Mouse (Mus musculus): ENCODE measurements around the gene Hps1. TPM values are rescaled to one million over a fixed set of nuclear protein-coding genes. Genes with fewer than 3 reads are reported as not detected.

Hps1 gene
- polyA plus RNA-seq, 1 experiment from 2014 or later = 13.6 TPM

GRCm38 (mm10) chr19:42737753-42738152 is 42.0 kb downstream of the Hps1 start:
- Histone ChIP-seq H3K36me3 (no peaks in the 10 kb centered on the region), H3K27me3 (replicated peaks) (peaks cover 13% of the 10 kb centered on the region; the same call in 1 of the 2 replicates), H3K9me3 (replicated peaks) (no peaks in the 10 kb centered on the region), H3K4me1 (peaks cover 33% of the 10 kb centered on the region), H3K4me2 (no peak overlapping the region), H3K4me3 (no peak overlapping the region), H3K9ac (no peak overlapping the region), H3K27ac (no peak overlapping the region)
- ATAC-seq = no peak
- 57% methylated on average over 9 of the region's 9 CpGs for WGBS (ENCODE audit: insufficient replicate concordance)

DNA sequence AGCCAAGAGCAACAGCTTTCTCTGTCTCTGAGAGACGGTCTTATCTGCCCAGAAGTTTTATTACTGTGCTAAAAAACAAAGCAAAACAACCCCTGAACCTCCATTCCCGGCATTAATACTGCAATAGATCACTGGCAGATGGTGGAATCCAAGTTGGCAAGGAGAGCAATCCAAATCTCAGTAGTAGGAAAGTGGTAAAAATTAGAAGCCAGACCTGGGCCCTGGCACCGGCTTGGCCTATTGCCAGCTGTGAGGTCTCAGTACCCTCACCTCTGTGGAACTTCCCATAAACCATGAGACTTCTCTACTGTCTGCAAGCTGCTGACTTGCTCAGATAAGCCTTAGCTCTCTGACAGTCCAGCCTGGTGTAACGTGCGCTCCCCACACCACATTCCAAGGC is 44.8 kb downstream of the Hps1 start:
- WGBS (ENCODE audit: insufficient replicate concordance) = 54% methylated on average over 5 of the region's 5 CpGs
- peaks cover 6% of the 10 kb centered on the region; the same call in 1 of the 2 replicates for H3K27me3 ChIP-seq (replicated peaks)
- no peaks in the 10 kb centered on the region for H3K36me3 ChIP-seq
- H3K4me2 ChIP-seq = no peak overlapping the region
- H3K4me1 ChIP-seq = peaks cover 26% of the 10 kb centered on the region; the same call in 1 of the 2 replicates
- no peak overlapping the region for H3K9ac ChIP-seq
- H3K27ac ChIP-seq = no peak overlapping the region
- ATAC-seq = 0 out of 2 replicates have a peak, but pooled peaks have one; percentile 31
- H3K9me3 ChIP-seq (replicated peaks) = no peaks in the 10 kb centered on the region
- H3K4me3 ChIP-seq = no peak overlapping the region

DNA sequence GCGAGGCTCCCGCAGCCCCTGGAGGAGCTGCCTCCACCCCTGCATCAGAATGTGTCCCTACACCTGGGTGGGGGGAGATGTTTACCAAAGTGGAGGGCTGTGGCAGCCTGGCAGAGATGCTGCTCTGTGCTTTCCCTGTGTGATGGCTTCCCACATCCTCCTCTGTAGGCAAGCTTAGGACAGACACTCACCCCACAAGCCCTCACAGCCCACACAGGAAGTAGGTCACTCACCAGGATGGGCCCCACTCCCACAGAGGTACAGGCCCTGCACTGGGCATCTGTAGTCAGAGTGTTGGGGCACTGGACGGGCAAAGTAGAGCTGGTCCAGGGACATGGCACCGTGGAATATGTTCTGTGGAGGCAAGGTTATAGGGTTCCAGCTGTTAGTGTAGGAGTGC is 52.4 kb downstream of the Hps1 start:
- H3K4me3 ChIP-seq = no peak overlapping the region
- H3K4me1 ChIP-seq = peaks cover 10% of the 10 kb centered on the region
- ATAC-seq = no peak
- no peaks in the 10 kb centered on the region for H3K27me3 ChIP-seq (replicated peaks)
- no peak overlapping the region for H3K27ac ChIP-seq
- 79% methylated on average over 4 of the region's 4 CpGs for WGBS (ENCODE audit: insufficient replicate concordance)
- H3K9ac ChIP-seq = no peak overlapping the region
- H3K4me2 ChIP-seq = no peak overlapping the region
- no peaks in the 10 kb centered on the region for H3K36me3 ChIP-seq
- no peaks in the 10 kb centered on the region for H3K9me3 ChIP-seq (replicated peaks)

DNA sequence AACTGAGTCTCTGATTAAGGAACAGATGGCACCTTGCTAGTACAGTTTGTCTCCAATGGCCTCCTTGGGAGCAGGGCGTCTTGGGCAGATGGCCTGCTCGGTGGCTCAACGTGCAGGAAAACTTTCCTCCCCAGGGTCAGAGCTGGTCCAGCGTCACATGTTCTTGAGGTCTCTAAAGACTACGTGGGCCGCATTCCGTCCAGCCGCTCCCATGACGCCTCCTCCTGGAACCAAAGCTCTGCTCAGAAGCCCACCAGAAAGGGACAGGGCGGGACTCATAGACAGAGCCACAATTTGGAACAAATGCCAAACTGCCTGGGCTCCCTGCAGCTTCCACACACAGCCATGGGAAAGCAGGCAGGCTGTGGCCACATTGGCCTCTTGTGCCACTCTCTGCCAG is 53.0 kb downstream of the Hps1 start:
- Histone ChIP-seq H3K9ac (no peak overlapping the region), H3K4me3 (no peak overlapping the region), H3K4me2 (no peak overlapping the region), H3K36me3 (no peaks in the 10 kb centered on the region), H3K4me1 (peaks cover 10% of the 10 kb centered on the region), H3K27me3 (replicated peaks) (no peaks in the 10 kb centered on the region), H3K27ac (no peak overlapping the region), H3K9me3 (replicated peaks) (no peaks in the 10 kb centered on the region)
- ATAC-seq = no peak
- whole genome bisulfite sequencing (ENCODE audit: insufficient replicate concordance) = 83% methylated on average over 10 of the region's 10 CpGs

DNA sequence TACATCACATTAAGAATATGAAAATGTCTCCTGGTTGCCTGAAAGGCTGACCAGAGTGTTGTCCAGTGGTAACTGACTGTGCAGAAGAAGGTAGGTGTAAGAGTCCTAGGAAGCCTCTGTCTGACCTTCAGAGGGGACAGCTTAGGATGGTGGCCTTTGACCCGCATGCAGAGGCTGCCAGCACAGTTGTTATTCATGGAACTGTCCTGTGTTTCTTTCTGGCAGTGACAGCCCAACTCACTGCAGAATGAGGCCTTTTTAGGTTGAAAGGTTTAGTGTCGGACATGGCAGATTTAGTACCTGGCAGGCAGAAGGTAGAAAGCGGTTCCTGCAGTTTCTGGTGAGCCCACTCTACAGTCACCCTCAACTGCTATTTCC is 53.8 kb downstream of the Hps1 start:
- H3K4me2 ChIP-seq = no peak overlapping the region
- H3K4me3 ChIP-seq = no peak overlapping the region
- H3K4me1 ChIP-seq = peaks cover 10% of the 10 kb centered on the region
- no peak overlapping the region for H3K27ac ChIP-seq
- H3K9ac ChIP-seq = no peak overlapping the region
- H3K27me3 ChIP-seq (replicated peaks) = no peaks in the 10 kb centered on the region
- H3K36me3 ChIP-seq = no peaks in the 10 kb centered on the region
- H3K9me3 ChIP-seq (replicated peaks) = no peaks in the 10 kb centered on the region
- 77% methylated on average over 3 of the region's 3 CpGs for WGBS (ENCODE audit: insufficient replicate concordance)
- ATAC-seq = no peak

DNA sequence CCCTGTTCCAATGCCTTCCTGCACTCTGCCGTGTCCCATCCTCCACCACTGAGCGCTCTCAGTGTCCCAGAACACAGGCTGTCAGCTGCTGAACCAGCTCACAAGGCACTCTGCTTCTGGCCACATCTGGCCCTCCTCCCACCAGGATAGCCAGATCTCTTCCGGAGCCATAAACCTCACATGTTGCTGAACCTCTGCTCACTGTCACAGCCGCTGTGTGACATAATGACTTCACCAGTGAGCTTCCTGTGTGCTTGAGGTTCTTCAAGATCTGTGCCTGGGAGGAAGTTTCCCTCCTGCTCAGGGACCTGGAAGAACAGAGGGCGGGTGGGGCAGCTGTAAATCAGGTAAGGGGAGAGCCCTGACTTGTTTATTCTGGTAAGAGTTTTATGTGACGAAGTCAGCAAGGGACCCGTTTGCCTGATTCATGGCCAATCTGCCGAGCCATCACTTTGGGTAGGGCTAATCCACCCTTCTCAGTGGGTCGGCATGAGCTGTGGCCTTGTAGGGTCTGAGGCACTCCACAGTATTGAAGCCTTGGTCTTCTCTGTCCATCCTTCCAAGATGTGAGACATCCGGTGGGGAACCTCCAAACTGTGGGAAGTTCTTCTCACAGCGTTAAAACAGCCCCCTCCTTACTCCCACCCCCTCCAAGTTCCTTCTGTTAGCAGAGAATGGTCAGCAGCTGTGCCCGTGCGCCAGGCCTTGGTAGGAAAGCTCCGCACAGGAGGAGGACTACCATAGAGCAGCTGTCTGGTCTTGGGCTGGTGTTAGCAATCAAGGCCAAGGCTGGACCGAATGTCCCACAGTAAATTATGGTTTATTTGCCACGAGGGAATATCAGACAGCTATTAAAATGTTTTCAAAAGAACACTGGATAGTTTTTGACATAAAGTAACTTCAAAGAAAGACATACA is 54.5 kb downstream of the Hps1 start:
- Histone ChIP-seq H3K4me3 (no peak overlapping the region), H3K9ac (no peak overlapping the region), H3K4me1 (peaks cover 10% of the 10 kb centered on the region), H3K27me3 (replicated peaks) (no peaks in the 10 kb centered on the region), H3K36me3 (no peaks in the 10 kb centered on the region), H3K27ac (no peak overlapping the region), H3K4me2 (no peak overlapping the region), H3K9me3 (replicated peaks) (no peaks in the 10 kb centered on the region)
- ATAC-seq = no peak
- WGBS (ENCODE audit: insufficient replicate concordance) = 44% methylated on average over 16 of the region's 16 CpGs

GRCm38 (mm10) chr19:42723302-42723701 is 56.5 kb downstream of the Hps1 start:
- WGBS (ENCODE audit: insufficient replicate concordance) = 67% methylated on average over 6 of the region's 6 CpGs
- Histone ChIP-seq H3K4me3 (no peak overlapping the region), H3K27ac (no peak overlapping the region), H3K27me3 (replicated peaks) (no peaks in the 10 kb centered on the region), H3K9ac (no peak overlapping the region), H3K4me1 (peaks cover 4% of the 10 kb centered on the region; the same call in 1 of the 2 replicates), H3K36me3 (no peaks in the 10 kb centered on the region), H3K9me3 (replicated peaks) (no peaks in the 10 kb centered on the region), H3K4me2 (no peak overlapping the region)
- ATAC-seq = no peak

GRCm38 (mm10) chr19:42722500-42722899 is 57.3 kb downstream of the Hps1 start:
- Histone ChIP-seq H3K4me1 (peaks cover 4% of the 10 kb centered on the region; the same call in 1 of the 2 replicates), H3K4me3 (no peak overlapping the region), H3K27me3 (replicated peaks) (no peaks in the 10 kb centered on the region), H3K9ac (no peak overlapping the region), H3K4me2 (no peak overlapping the region), H3K27ac (no peak overlapping the region), H3K36me3 (no peaks in the 10 kb centered on the region), H3K9me3 (replicated peaks) (no peaks in the 10 kb centered on the region)
- 24% methylated on average over 1 of the region's 2 CpGs for WGBS (ENCODE audit: insufficient replicate concordance)
- ATAC-seq = no peak

DNA sequence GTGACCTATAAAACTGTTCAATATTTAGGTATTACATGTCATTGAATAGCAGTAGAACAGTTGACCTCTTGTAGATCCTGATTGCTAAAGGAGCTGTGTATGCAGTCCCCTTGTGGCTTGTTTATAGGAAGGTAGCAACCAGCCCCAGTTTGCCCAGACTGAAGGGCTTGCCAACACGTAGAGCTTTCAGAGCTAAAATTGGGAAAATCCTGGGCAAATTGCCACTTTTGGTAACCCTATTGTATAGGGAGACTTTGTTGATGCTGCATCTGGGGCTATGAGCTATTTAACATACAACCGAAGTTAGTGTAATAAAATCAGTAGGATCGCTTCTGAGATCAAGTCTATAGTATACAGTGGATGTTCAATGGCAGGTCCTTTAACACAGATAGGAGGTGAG is 61.7 kb downstream of the Hps1 start:
- no peaks in the 10 kb centered on the region for H3K4me1 ChIP-seq
- H3K4me2 ChIP-seq = no peak overlapping the region
- no peak overlapping the region for H3K27ac ChIP-seq
- H3K27me3 ChIP-seq (replicated peaks) = peaks cover 5% of the 10 kb centered on the region; the same call in 1 of the 2 replicates
- H3K36me3 ChIP-seq = no peaks in the 10 kb centered on the region
- ATAC-seq = no peak
- no peak overlapping the region for H3K9ac ChIP-seq
- H3K9me3 ChIP-seq (replicated peaks) = no peaks in the 10 kb centered on the region
- H3K4me3 ChIP-seq = no peak overlapping the region
- WGBS (ENCODE audit: insufficient replicate concordance) = 65% methylated on average over 3 of the region's 3 CpGs

DNA sequence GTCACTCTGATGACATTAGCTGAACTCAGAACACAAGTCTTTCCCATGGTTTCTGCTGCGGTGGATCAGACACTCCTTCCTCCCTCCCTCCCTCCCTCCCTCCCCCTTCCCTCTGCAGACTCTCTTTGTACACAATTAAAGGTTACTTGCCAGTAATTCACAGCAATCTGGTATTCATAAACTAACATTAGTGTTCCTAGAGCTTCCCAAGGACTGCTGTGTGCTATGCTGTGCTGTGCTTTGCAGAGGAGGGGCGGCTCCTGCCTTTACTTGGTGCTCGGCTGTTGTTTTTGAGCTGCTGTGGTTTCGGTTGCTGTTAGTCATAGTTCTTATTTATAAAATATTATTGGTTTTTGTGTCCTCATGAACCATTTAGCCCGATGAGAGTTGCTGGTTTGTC is 62.1 kb downstream of the Hps1 start:
- WGBS (ENCODE audit: insufficient replicate concordance) = 59% methylated on average over 5 of the region's 5 CpGs
- no peak overlapping the region for H3K27ac ChIP-seq
- ATAC-seq = no peak
- H3K4me1 ChIP-seq = no peaks in the 10 kb centered on the region
- H3K4me2 ChIP-seq = no peak overlapping the region
- H3K36me3 ChIP-seq = no peaks in the 10 kb centered on the region
- H3K4me3 ChIP-seq = no peak overlapping the region
- peaks cover 5% of the 10 kb centered on the region; the same call in 1 of the 2 replicates for H3K27me3 ChIP-seq (replicated peaks)
- no peak overlapping the region for H3K9ac ChIP-seq
- no peaks in the 10 kb centered on the region for H3K9me3 ChIP-seq (replicated peaks)

DNA sequence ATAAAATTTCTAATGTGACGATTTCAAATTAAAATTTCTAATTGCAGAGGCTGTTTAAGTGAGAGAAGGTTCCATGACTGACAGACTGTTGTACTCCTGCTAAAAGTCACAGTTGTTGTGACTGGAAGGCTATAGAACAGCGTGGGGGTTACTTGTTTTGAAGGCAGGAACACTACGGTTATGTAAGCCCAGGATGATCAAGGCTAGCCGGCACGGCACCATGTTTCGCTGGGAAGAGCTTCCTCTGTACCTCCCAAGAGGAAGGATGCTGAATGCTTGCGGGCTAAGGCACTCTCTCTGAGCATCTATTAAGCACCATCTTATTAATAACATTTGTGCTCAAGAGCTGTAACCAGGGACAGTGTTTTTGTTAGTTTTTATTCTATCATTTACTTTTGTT is 63.3 kb downstream of the Hps1 start:
- no peaks in the 10 kb centered on the region for H3K36me3 ChIP-seq
- no peak overlapping the region for H3K27ac ChIP-seq
- WGBS (ENCODE audit: insufficient replicate concordance) = 61% methylated on average over 7 of the region's 7 CpGs
- no peak for ATAC-seq
- H3K4me1 ChIP-seq = no peaks in the 10 kb centered on the region
- no peaks in the 10 kb centered on the region for H3K9me3 ChIP-seq (replicated peaks)
- no peak overlapping the region for H3K4me2 ChIP-seq
- no peak overlapping the region for H3K9ac ChIP-seq
- peaks cover 5% of the 10 kb centered on the region; the same call in 1 of the 2 replicates for H3K27me3 ChIP-seq (replicated peaks)
- H3K4me3 ChIP-seq = no peak overlapping the region

GRCm38 (mm10) chr19:42713770-42714169 is 66.0 kb downstream of the Hps1 start:
- H3K4me2 ChIP-seq = no peak overlapping the region
- H3K4me1 ChIP-seq = no peaks in the 10 kb centered on the region
- H3K9me3 ChIP-seq (replicated peaks) = no peaks in the 10 kb centered on the region
- no peak for ATAC-seq
- H3K27ac ChIP-seq = no peak overlapping the region
- peaks cover 5% of the 10 kb centered on the region; the same call in 1 of the 2 replicates for H3K27me3 ChIP-seq (replicated peaks)
- no peaks in the 10 kb centered on the region for H3K36me3 ChIP-seq
- 63% methylated on average over 9 of the region's 9 CpGs for WGBS (ENCODE audit: insufficient replicate concordance)
- no peak overlapping the region for H3K9ac ChIP-seq
- no peak overlapping the region for H3K4me3 ChIP-seq
